Mouse (Mus musculus) ES-E14 (cell line): ENCODE measurements around the gene Tatdn2. TPM values are rescaled to one million over a fixed set of nuclear protein-coding genes. Genes with fewer than 3 reads are reported as not detected.

ENCODE experiments used
- DNase-seq: peaks from one replicate; pipeline ENCODE4 v3.0.0-alpha.2; 2013; ENCODE audit warnings: low read depth, low spot score
- H3K27ac ChIP-seq: 2 replicates; pipeline ENCODE4 v1.5.1; 2012; ENCODE audit warnings: low read depth, mild to moderate bottlenecking, low read length, moderate library complexity, mixed read lengths; ENCODE audit not compliant: poor library complexity, insufficient read depth, severe bottlenecking
- H3K36me3 ChIP-seq: 2 replicates; pipeline ENCODE4 v1.6.1; 2012; ENCODE audit warnings: mild to moderate bottlenecking, low read length, moderate library complexity, mixed read lengths; ENCODE audit not compliant: control insufficient read depth, poor library complexity, insufficient read depth, severe bottlenecking
- H3K4me1 ChIP-seq, 2 experiments: fragments of 150-350 bp in 1 of 2; sonication (generic) in 1 of 2; 2 replicates each; pipeline ENCODE4 v1.6.1; 2012; ENCODE audit warnings: low read length in 2 of 2, mild to moderate bottlenecking in 1 of 2, mixed read lengths in 1 of 2; ENCODE audit not compliant: control insufficient read depth in 2 of 2, insufficient read depth in 2 of 2, poor library complexity in 1 of 2
- H3K4me3 ChIP-seq, 2 experiments: fragments of 150-350 bp in 1 of 2; sonication (generic) in 1 of 2; 2 replicates each; pipeline ENCODE4 v1.5.1; 2012; ENCODE audit warnings: low read length in 2 of 2, low read depth in 1 of 2, mild to moderate bottlenecking in 1 of 2, mixed read lengths in 1 of 2; ENCODE audit not compliant: insufficient read depth in 1 of 2, poor library complexity in 1 of 2, severe bottlenecking in 1 of 2
- H3K9ac ChIP-seq: 2 replicates; pipeline ENCODE4 v1.6.1; 2012; ENCODE audit warnings: low read depth, mild to moderate bottlenecking, low read length, mixed read lengths; ENCODE audit not compliant: poor library complexity, insufficient read depth, severe bottlenecking
- H3K9me3 ChIP-seq: fragments of 150-350 bp; sonication (generic); 2 replicates; pipeline ENCODE4 v1.6.1; 2012; ENCODE audit warnings: low read depth, mild to moderate bottlenecking, low read length; ENCODE audit not compliant: control insufficient read depth, insufficient read depth
- CHD2 ChIP-seq: IDR thresholded peaks from 2 replicates; pipeline ENCODE4 v1.6.1; 2014; ENCODE audit warnings: mild to moderate bottlenecking, low read depth, low read length, inconsistent platforms
- HCFC1 ChIP-seq: IDR thresholded peaks from 2 replicates; pipeline ENCODE4 v1.6.1; 2012; ENCODE audit warnings: low read length, inconsistent platforms, borderline replicate concordance; ENCODE audit not compliant: insufficient read depth
- MAFK ChIP-seq: IDR thresholded peaks from 2 replicates; pipeline ENCODE4 v1.6.1; 2014; ENCODE audit warnings: mild to moderate bottlenecking, low read depth, low read length, inconsistent platforms; ENCODE audit not compliant: insufficient read depth
- ZC3H11A ChIP-seq: IDR thresholded peaks from 2 replicates; pipeline ENCODE4 v1.6.1; 2012; ENCODE audit warnings: low read depth, mild to moderate bottlenecking, inconsistent platforms, low read length, borderline replicate concordance
- ZNF384 ChIP-seq: IDR thresholded peaks from 2 replicates; pipeline ENCODE4 v1.6.1; 2012; ENCODE audit warnings: low read depth, low read length, inconsistent platforms
- in situ Hi-C, 2 experiments: fragments of 600-800 bp; cut with MboI; formaldehyde crosslinking; loops; one replicate each; pipeline ENCODE4 v1.15.1; 2025; ENCODE audit warnings: low sequenced_read_pairs in 2 of 2, inconsistent platforms in 1 of 2; ENCODE audit not compliant: unreplicated experiment in 2 of 2
- total RNA-seq: library from RNA; depleted of rRNA; stranded (reverse); fragments of 300-350 nt; gene quantifications from 2 replicates; pipeline ENCODE4 v1.2.3, GENCODE M21; 2012

The Tatdn2 gene
- total RNA-seq, 1 experiment, result 70.6 TPM

GRCm38 (mm10) chr6:113653551-113653950, 43.3 kb upstream of the Tatdn2 start:
- Histone ChIP-seq H3K27ac (no peak overlapping the region), H3K4me1 (peaks cover 1 to 20% of the 10 kb centered on the region in 2 experiments; a peak in 2 of 4 replicates), H3K4me3 (no peak overlapping the region), H3K9ac (no peak overlapping the region), H3K36me3 (no peaks in the 10 kb centered on the region), H3K9me3 (no peaks in the 10 kb centered on the region)
- in situ Hi-C loops, result no loop called here
- TF ChIP-seq ZC3H11A (no peak), HCFC1 (no peak), CHD2 (no peak), MAFK (no peak), ZNF384 (no peak)
- DNase-seq, result no peak

- Histone ChIP-seq H3K4me3 (no peak overlapping the region), H3K27ac (no peak overlapping the region), H3K4me1 (peaks cover 1 to 21% of the 10 kb centered on the region in 2 experiments; a peak in 2 of 4 replicates), H3K9ac (no peak overlapping the region), H3K9me3 (no peaks in the 10 kb centered on the region), H3K36me3 (no peaks in the 10 kb centered on the region)
- no peak for DNase-seq
- in situ Hi-C loops, result no loop called here
- no peak for TF ChIP-seq HCFC1
- TF ChIP-seq CHD2, result no peak
- TF ChIP-seq ZNF384, result no peak
- no peak for TF ChIP-seq ZC3H11A
- TF ChIP-seq MAFK, result no peak
Measured at GRCm38 (mm10) chr6:113654102-113654501, 42.7 kb upstream of the Tatdn2 start.

GRCm38 (mm10) chr6:113654753-113655397, 42.0 kb upstream of the Tatdn2 start:
- Histone ChIP-seq H3K9me3 (no peaks in the 10 kb centered on the region), H3K36me3 (no peaks in the 10 kb centered on the region), H3K9ac (no peak overlapping the region), H3K4me1 (peaks cover 1 to 21% of the 10 kb centered on the region in 2 experiments; a peak in 2 of 4 replicates), H3K4me3 (no peak overlapping the region), H3K27ac (no peak overlapping the region)
- no peak for TF ChIP-seq MAFK
- no peak for TF ChIP-seq ZC3H11A
- no peak for TF ChIP-seq ZNF384
- no peak for TF ChIP-seq CHD2
- no peak for TF ChIP-seq HCFC1
- DNase-seq, result no peak
- in situ Hi-C loops, result no loop called here

GRCm38 (mm10) chr6:113655475-113655874, 41.4 kb upstream of the Tatdn2 start:
- no peaks in the 10 kb centered on the region for H3K9me3 ChIP-seq
- no peaks in the 10 kb centered on the region for H3K36me3 ChIP-seq
- in situ Hi-C loops, result no loop called here
- H3K4me3 ChIP-seq, result no peak overlapping the region
- no peak overlapping the region for H3K9ac ChIP-seq
- peaks cover 1 to 18% of the 10 kb centered on the region in 2 experiments; a peak in 2 of 4 replicates for H3K4me1 ChIP-seq
- H3K27ac ChIP-seq, result no peak overlapping the region
- DNase-seq, result no peak
- no peak for TF ChIP-seq ZNF384
- TF ChIP-seq HCFC1, result no peak
- TF ChIP-seq CHD2, result no peak
- no peak for TF ChIP-seq MAFK
- no peak for TF ChIP-seq ZC3H11A
